Mouse (Mus musculus) right cerebral cortex, postnatal 36 days (tissue): ENCODE measurements around the gene 2310033P09Rik.

ENCODE experiments used
- DNase-seq, 2 experiments: peaks; one replicate each; pipeline ENCODE4 v3.0.0; 2022; ENCODE audit warnings: low spot score in 2 of 2, mixed read lengths in 1 of 2

Gene 2310033P09Rik

DNA sequence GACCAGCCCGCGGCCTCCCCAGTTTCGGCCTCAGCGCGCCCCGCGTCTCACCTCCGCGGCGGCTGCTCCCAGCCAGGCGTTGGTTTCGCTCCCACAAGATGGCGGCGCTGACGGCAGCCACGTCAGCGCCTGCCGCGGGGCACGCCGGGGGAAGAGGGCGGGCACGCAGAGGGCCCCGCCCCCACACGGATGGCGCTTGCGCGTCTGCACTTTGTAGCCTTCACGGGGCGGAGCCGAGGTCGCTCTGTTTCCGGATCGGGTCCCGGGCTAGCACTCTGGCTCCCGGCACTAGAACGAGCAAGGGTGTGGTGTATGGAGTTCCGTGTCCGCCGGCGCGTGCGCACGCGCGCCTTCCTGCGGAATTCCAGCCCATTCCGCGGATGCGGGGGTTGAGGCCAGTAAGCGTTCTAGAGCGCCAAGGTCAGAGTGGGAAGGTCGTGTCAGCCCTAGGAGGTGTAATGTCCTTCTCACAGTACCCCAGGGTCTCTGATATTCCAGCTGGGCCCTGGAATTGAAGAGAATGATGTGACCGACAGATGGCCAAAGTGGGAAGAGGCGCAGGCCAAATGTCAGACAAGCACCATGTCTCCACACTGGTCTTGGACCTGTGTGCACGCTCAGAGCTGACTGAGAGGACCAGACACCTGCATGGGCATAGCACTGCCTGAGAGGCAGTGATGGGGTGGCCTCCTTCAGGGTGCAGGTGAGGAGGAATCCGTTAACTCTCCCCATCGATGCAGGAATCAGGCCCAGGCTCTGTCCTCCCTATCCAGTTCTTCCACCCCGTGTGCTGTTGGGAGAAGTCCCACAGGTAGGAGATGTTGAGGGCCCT is 20.2 kb downstream of the 2310033P09Rik start, which contains the start of gene Arf1:
Gene Arf1, minus strand, starts transcription at position 149 of the 832 bp plus-strand sequence.
- DNase-seq = peak; percentile 95

DNA sequence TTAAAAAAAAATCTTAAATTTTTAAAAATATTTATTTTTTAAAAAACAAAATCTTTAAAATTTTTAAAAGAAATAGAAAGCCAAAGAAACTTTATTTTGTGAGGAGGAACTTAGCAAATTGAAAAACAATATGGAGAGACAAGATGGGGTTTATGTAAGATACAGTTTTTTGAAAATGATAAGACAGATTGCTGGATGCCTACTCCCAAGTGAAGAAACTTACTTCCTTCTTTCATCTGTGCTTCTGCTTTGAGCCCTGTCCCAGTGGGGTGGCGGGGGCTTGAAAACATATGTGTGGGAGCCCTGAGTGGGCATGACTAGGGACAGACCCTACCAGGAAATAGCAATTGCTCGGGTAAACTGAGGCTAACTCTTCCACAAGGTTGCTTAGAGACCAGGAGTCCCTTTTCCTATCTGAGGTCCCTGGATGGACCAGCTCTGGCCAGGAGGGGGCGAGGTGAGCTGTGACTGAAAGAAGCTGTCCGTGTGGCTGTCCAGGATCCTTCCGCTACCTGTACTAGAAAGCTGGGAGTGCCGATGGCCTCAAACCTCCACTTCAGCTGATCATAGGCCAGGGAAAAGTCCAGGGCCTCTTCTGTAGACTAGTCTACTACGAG is 22.1 kb downstream of the 2310033P09Rik start:
- DNase-seq = peak in 1 of 2 experiments; percentile 38

DNA sequence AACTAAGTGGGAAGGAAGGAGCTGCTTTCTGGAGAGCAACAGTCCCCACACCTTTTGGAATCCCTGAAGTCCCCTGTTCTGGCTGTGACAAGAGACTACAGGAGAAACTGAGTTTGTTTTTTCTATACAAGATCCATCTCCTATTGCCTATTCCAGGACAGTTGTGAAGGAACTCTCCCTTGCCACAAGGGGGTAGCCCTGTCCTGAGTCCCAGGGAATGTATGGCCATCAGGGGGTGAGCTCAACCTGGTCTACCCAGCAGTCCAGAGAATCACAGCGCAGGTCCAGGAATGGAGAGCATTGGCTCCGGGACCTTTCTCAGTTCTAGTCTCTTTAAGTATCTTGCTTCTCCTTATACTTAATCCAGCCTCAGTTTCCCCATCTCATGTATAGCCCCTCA is 24.7 kb downstream of the 2310033P09Rik start:
- DNase-seq = no peak

DNA sequence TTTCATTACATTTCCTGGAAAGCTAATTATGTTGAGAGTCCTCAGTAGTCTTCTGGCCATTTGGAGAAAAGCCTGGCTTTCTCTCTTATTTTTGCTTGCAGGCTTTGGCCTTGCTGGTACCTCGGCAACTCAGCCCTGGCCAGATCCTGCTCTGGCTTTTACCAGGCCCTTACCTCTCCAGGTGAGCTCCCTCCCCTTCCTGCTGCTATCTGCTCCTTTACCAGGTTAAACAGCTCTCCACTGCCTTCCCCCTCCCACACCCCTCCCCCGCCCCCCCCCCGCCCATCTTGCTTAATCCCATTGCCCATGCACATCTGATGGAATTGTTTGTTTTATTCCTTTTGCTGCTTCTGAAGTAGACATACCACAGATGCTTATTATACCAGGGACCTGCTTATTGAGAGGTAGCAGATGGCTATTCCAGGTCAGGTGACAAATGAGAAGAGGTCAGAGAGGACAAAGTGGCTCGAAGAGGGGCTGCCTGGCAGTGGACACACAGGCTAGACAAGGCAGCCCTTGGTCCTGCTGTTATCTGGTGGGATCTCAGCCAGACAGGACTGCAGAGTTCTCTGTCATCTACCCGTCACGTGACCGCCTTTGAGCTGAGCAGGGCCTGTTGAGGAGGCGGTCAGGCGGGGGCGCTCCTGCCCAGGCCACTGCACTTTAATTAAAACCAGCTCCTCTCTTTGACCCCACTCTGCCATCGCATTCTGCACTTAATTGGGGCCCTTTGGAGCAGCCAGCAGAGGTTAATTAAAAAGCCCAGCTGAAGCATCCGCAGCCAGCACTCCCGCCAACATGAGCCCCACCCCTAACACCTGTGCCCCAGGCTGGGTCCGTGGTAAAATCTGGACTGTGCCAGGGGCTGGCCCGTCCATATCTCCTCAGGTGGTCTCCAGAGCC is 30.7 kb downstream of the 2310033P09Rik start:
- peak in 1 of 2 experiments; percentile 29 for DNase-seq

DNA sequence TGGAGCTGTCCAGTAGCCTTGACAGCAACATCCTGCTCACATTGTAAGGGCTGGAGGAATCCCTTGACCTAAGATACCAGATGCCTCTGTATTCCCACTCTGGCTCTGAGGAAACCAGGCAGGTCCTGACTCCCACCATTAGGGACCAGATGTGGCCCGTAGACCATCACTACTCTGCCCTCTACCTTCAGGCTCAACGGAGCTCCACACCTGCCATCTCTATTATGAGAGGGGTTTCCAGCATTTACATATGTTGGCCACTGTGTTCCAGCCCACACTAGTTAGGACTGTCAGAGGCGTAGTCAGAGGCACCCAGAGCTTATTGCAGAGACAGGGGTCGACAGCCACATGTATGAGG is 31.3 kb downstream of the 2310033P09Rik start:
- no peak for DNase-seq

DNA sequence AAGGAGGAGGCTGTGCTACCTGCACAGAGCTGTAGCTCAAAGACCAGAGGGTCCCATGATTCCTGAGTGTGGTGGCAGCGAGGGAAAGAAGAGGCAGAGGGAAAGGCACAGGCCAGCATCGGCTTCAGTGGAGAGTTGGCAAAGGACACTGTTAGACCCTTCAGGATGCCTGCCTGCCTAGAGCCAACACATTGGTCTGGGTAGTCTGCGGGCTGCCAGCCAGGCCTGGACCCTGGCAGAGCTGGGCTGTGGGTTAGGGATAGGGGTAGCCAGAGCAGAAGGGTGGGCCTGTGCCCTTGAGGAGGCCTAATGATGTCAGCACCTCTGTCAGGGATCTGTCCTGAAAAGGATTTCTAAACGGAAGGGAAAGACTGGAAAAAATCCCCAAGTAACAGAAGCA is 31.7 kb downstream of the 2310033P09Rik start:
- DNase-seq = no peak

DNA sequence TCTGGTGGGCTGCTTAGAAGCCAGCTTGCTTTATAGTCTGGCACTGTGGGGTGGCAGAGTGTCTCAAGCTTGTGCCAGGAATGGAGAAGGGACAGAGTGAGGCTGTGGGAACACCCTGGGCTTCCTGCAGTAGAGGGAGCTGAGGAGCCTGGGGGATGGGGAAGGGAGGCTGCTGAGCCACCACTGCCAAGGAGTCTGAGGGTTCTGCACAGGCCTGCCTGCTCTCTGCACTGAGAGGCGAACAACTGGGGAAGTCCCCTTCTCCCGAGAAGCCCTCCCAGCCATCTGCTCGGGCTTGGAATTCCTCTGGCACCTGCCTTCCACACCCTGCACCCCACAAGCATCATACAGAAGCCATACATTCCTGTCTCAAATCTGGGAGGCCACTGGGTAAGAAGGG is 33.7 kb downstream of the 2310033P09Rik start:
- DNase-seq = no peak

DNA sequence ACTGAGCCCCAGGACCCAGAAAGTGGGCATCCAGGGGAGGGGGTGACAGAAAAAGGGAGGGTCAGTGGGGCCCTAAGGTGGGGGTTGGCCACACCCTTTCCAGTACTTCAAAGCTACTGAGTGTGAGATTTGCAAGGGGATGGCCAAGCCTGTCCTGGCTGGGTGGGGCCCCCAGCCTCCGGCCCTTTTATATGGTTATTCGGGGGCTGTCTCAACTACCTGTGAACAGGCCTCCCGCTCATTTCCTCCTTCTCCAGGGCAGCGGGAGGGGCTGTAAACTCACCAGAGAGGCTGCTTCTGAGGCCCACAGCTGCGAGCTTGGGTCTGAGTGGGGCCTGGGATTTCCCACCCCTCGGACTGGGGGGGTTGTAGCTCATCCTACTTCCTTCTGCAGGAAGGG is 35.7 kb downstream of the 2310033P09Rik start:
- DNase-seq = no peak

DNA sequence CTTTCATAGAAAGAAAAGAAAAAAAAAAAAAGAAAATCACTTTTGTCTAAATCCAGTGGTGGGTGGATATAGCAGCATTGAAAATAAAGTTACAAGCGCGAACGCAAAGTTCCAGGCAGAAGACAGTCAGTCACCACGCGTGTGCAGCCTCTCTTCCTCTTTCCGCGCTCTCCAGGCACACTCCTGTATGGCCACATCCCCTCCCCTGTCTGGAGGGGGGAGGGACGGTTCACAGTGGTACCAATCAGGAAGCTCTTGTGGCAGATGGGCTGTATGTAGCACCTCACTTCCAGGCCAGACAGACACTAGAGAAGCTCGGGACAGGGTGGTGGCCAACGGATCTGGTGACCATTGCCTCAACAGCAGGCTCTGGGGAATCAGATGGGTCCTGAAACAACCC is 40.0 kb downstream of the 2310033P09Rik start:
- no peak for DNase-seq

DNA sequence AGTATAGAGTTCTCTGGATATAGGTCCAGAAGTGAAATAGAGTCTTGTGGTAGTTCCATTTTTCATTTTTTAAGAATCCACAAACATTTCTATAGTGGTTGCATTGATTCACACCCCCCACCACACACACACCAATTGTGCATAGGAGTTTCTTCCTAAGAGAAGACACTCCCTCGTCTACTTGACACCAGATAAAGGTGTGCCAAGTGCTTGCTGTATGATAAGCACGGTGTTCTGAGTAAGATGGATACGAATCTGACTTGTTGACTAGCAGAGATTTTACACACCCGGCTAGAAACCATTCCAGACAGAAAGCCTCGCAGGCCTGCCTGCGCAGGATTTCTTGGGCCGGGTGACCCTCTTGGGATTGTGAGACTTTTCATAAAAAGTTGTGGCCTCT is 51.5 kb downstream of the 2310033P09Rik start:
- no peak for DNase-seq
